Mouse (Mus musculus) liver, adult 2 months (tissue): ENCODE data around the gene Dach1. TPM values are rescaled to one million over a fixed set of nuclear protein-coding genes. Genes with fewer than 3 reads are reported as not detected.

ENCODE experiments used
- DNase-seq: peaks from one replicate; pipeline ENCODE4 v3.0.0-alpha.2; 2011; ENCODE audit warnings: low read depth, low spot score; ENCODE audit errors: extremely low read depth
- H3K27ac ChIP-seq: fragments of 200-500 bp; replicated peaks from 2 replicates; pipeline ENCODE4 v1.5.1; 2012; ENCODE audit warnings: low read depth, mild to moderate bottlenecking, control low read depth, inconsistent platforms, low read length; ENCODE audit not compliant: insufficient read depth
- H3K27me3 ChIP-seq: fragments of 200-500 bp; 2 replicates; pipeline ENCODE4 v1.6.1; 2012; ENCODE audit warnings: mild to moderate bottlenecking, moderate library complexity, low read length, inconsistent platforms; ENCODE audit not compliant: control insufficient read depth, insufficient read depth
- H3K36me3 ChIP-seq: fragments of 200-500 bp; 2 replicates; pipeline ENCODE4 v1.6.1; 2012; ENCODE audit warnings: low read length, inconsistent platforms; ENCODE audit not compliant: control insufficient read depth, insufficient read depth
- H3K4me1 ChIP-seq: fragments of 200-500 bp; 2 replicates; pipeline ENCODE4 v1.6.1; 2011; ENCODE audit warnings: low read length; ENCODE audit not compliant: control insufficient read depth, insufficient read depth
- H3K4me3 ChIP-seq: fragments of 200-500 bp; 2 replicates; pipeline ENCODE4 v1.5.1; 2011; ENCODE audit warnings: low read depth, mild to moderate bottlenecking, control low read depth, low read length, moderate library complexity; ENCODE audit not compliant: insufficient read depth
- H3K79me2 ChIP-seq: fragments of 200-500 bp; 2 replicates; pipeline ENCODE4 v1.6.1; 2012; ENCODE audit warnings: inconsistent platforms, mild to moderate bottlenecking, low read length, moderate library complexity; ENCODE audit not compliant: control insufficient read depth, insufficient read depth
- H3K9ac ChIP-seq: fragments of 200-500 bp; 2 replicates; pipeline ENCODE4 v1.6.1; 2012; ENCODE audit warnings: low read depth, mild to moderate bottlenecking, control low read depth, inconsistent platforms, low read length
- CTCF ChIP-seq: fragments of 200-500 bp; IDR thresholded peaks from 2 replicates; pipeline ENCODE4 v1.5.1; 2011; ENCODE audit warnings: low read depth, low read length, control low read depth
- POLR2A ChIP-seq: fragments of 200-500 bp; IDR thresholded peaks from 2 replicates; pipeline ENCODE4 v1.6.1; 2011; ENCODE audit warnings: low read length, control low read depth; ENCODE audit not compliant: insufficient read depth; ENCODE audit errors: extremely low read depth
- WGBS: fragments of 180-500 bp; shearing (Covaris S2); methylation state at CpG from one replicate; pipeline ENCODE4 v1.1.7; 2018; 5-methylcytosine and 5-hydroxymethylcytosine counted together
- polyA plus RNA-seq: library from polyadenylated mRNA; depleted of rRNA; stranded (reverse); fragments of >200 nt; gene quantifications from 2 replicates; pipeline ENCODE4 v1.2.3, GENCODE M21; 2012
- total RNA-seq: library from RNA; depleted of rRNA; stranded (reverse); fragments of >200 nt; gene quantifications from 2 replicates; pipeline ENCODE4 v1.2.3, GENCODE M21; 2014

Gene Dach1
- total and polyA plus RNA-seq, 2 experiments, result 0.06 to 0.37 TPM

- no peaks in the 10 kb centered on the region for H3K36me3 ChIP-seq
- H3K4me3 ChIP-seq, result no peak overlapping the region
- WGBS, result 77% methylated on average over 2 of the region's 2 CpGs
Observed at GRCm38 (mm10) chr14:97942361-97942760, 227.2 kb downstream of the Dach1 start.

GRCm38 (mm10) chr14:97896622-97897021 is 272.9 kb downstream of the Dach1 start:
- Histone ChIP-seq H3K27ac (no peak overlapping the region), H3K4me3 (no peak overlapping the region), H3K9ac (no peak overlapping the region), H3K4me1 (no peaks in the 10 kb centered on the region), H3K27me3 (no peaks in the 10 kb centered on the region), H3K79me2 (no peaks in the 10 kb centered on the region), H3K36me3 (no peaks in the 10 kb centered on the region)
- DNase-seq, result no peak
- 93% methylated on average over 3 of the region's 3 CpGs for WGBS
- TF ChIP-seq CTCF (no peak), POLR2A (no peak)

More at GRCm38 (mm10) chr14:97942361-97942760, 227.2 kb downstream of the Dach1 start:
- Histone ChIP-seq H3K27me3 (no peaks in the 10 kb centered on the region), H3K4me1 (no peaks in the 10 kb centered on the region), H3K79me2 (no peaks in the 10 kb centered on the region), H3K27ac (no peak overlapping the region), H3K9ac (no peak overlapping the region)
- DNase-seq, result no peak
- no peak for TF ChIP-seq POLR2A
- no peak for TF ChIP-seq CTCF

DNA sequence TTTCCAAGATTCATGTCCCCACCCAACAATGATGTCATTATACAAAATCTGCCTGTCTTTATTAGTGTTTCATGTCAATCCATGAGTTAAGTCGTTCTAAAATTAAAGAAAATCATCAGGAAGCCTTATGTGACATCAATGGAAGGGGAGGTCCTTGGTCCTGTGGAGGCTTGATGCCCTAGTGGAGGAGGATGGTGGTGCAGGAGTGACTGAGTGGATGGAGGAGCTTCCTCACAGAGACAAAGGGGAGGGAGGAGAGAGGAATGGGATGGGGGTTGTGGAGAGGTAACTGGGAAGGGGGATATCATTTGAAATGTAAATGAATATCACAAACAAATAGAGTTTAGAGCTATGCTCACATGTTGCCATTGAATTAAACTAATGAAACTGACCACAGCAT is 287.6 kb downstream of the Dach1 start:
- TF ChIP-seq POLR2A (no peak), CTCF (no peak)
- Histone ChIP-seq H3K27ac (no peak overlapping the region), H3K79me2 (no peaks in the 10 kb centered on the region), H3K4me1 (no peaks in the 10 kb centered on the region), H3K36me3 (no peaks in the 10 kb centered on the region), H3K4me3 (no peak overlapping the region), H3K27me3 (no peaks in the 10 kb centered on the region), H3K9ac (no peak overlapping the region)
- 33% methylated on average over 1 of the region's 1 CpGs for WGBS
- no peak for DNase-seq

DNA sequence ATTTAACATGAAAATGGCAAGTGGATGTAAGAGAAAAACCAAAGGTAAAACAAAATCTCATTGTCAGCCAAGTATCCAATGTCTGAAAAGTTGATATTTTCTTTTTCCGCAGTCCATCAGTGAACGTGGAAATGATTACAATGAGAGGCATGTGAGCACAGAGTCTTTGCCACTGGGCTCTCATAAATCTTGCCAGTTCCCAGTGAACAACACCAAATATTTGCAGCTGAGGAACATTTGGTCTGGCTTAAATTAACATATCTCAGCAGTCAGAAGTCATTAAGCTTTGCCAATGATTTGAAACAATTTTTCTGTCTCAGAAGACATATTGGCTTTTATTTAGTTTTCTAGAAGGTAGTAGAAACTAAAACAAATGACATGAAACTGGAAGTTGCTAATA is 298.6 kb downstream of the Dach1 start:
- DNase-seq, result no peak
- 81% methylated on average over 2 of the region's 2 CpGs for WGBS
- H3K27ac ChIP-seq, result no peak overlapping the region
- H3K4me1 ChIP-seq, result no peaks in the 10 kb centered on the region
- TF ChIP-seq POLR2A (no peak), CTCF (no peak)
- H3K79me2 ChIP-seq, result no peaks in the 10 kb centered on the region
- H3K27me3 ChIP-seq, result no peaks in the 10 kb centered on the region
- no peaks in the 10 kb centered on the region for H3K36me3 ChIP-seq
- H3K9ac ChIP-seq, result no peak overlapping the region
- no peak overlapping the region for H3K4me3 ChIP-seq

- TF ChIP-seq CTCF, result no peak
- TF ChIP-seq POLR2A, result no peak
- DNase-seq, result no peak
- Histone ChIP-seq H3K27me3 (no peaks in the 10 kb centered on the region), H3K4me1 (no peaks in the 10 kb centered on the region), H3K79me2 (no peaks in the 10 kb centered on the region), H3K27ac (no peak overlapping the region), H3K36me3 (no peaks in the 10 kb centered on the region), H3K4me3 (no peak overlapping the region), H3K9ac (no peak overlapping the region)
- WGBS, result 87% methylated on average over 3 of the region's 3 CpGs
Observed at GRCm38 (mm10) chr14:97858384-97858783, 311.2 kb downstream of the Dach1 start.

DNA sequence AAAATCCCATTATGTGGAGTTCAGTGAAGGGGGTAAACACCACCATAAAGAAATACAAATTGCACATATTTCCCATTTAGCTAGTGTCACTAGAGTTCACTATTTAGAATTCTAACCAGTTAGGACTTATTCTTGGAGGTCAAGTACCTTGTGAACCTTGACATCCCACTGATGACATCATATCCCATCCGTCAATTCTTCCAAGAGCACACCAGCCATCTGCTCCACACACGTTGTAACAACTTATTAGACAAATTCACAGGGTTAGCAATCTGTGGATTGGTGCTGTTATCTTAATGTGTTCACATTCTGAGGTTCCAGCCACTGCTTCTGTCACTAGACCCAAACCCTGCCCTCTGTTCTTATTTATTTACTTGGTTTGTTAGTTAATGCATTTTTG is 312.3 kb downstream of the Dach1 start:
- TF ChIP-seq CTCF, result no peak
- TF ChIP-seq POLR2A, result no peak
- Histone ChIP-seq H3K4me3 (no peak overlapping the region), H3K27ac (no peak overlapping the region), H3K4me1 (no peaks in the 10 kb centered on the region), H3K27me3 (no peaks in the 10 kb centered on the region), H3K9ac (no peak overlapping the region), H3K36me3 (no peaks in the 10 kb centered on the region), H3K79me2 (no peaks in the 10 kb centered on the region)
- DNase-seq, result no peak
- 40% methylated on average over 2 of the region's 2 CpGs for WGBS
